Comparison of ENCODE assay signal across 8 mouse cellular contexts in the genomic region with DNA sequence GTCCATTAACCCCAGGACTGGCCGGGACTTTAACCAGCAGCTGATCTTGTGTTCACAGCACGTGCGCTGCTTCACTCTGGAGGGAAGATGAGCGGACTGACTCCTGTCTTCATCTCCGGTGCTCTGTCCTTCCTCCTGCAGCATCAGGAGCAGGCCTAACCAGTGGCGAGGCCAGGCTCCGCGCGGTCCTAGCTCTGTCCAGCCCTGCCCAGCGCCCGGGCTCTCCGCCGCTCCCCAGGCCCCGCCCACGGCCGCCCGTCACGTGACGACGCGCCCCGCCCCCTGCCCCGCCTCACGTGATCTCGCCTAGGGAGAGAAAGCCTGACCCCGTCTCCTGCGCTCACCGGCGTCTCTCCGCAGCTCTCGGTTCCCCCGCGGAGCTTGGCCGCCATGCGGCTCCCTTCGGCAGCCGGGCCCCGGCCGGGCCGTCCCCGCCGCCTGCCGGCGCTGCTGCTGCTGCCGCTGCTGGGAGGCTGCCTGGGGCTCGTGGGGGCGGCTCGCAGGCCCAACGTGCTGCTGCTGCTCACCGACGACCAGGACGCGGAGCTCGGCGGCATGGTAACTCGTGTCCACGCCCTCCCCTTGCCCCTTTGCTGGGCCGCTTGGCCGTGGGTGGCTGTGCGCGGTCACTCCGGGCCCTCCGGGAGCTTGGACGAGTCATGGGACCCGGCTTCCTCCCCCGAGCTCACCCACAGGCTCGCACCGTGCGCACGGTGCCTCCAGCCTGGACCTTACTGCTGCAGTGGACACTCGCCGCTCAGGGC. TPM values are rescaled to one million over a fixed set of nuclear protein-coding genes. Genes with fewer than 3 reads are reported as not detected.
DNase-seq lines count a peak whose midpoint lies in the region; ATAC-seq lines count a peak whose summit lies in the region.

TSS of gene Gns (plus strand) at position 290 of the 764 bp plus-strand sequence.

- peak within 1 kb of the TSS; percentile 97 for H3K4me3 ChIP-seq in embryonic facial prominence, embryonic 11.5 days (ENCODE audit: low read depth, low read length)
- H3K4me3 ChIP-seq in midbrain, embryonic 11.5 days (ENCODE audit: low read depth, low read length) = peak within 1 kb of the TSS; percentile 94

- intact Hi-C loops in left cerebral cortex, postnatal 4 days (cut with DNase I) = no loop called here

- ATAC-seq in embryonic facial prominence, embryonic 11.5 days (replicated peaks; ENCODE audit: insufficient number of reproducible peaks, low FRiP score, low TSS enrichment, low read depth) = peak; percentile 99
- ATAC-seq in granulocyte monocyte progenitor cell, adult 5-6 weeks (replicated peaks; ENCODE audit: poor library complexity, severe bottlenecking) = peak; percentile 45
- peak; percentile 99 for ATAC-seq in midbrain, embryonic 11.5 days (ENCODE audit: low FRiP score)

- H3K9ac ChIP-seq in embryonic facial prominence, embryonic 11.5 days (replicated peaks; ENCODE audit: low read length) = peak within 1 kb of the TSS; percentile 85
- peak within 1 kb of the TSS; percentile 90 for H3K9ac ChIP-seq in midbrain, embryonic 11.5 days (ENCODE audit: low read length)

- DNase-seq in adrenal gland, postnatal 14 days = peak; percentile 97
- DNase-seq in embryonic facial prominence, embryonic 11.5 days (ENCODE audit: low spot score) = peak; percentile 93
- peak; percentile 88 for DNase-seq in kidney, adult 11 months
- DNase-seq in left cerebral cortex, postnatal 4 days = peak; percentile 96
- peak; percentile 100 for DNase-seq in midbrain, embryonic 11.5 days (ENCODE audit: low spot score, missing footprints)
- peak; percentile 93 for DNase-seq in right cerebral cortex, postnatal 4 days
- DNase-seq in yolk sac, embryonic 10.5 days (ENCODE audit: low spot score) = peak; percentile 98

- no peaks in the 10 kb centered on the region for H3K9me3 ChIP-seq in embryonic facial prominence, embryonic 11.5 days (replicated peaks; ENCODE audit: control insufficient read depth, low read length)
- no peaks in the 10 kb centered on the region for H3K9me3 ChIP-seq in midbrain, embryonic 11.5 days (ENCODE audit: control insufficient read depth, low read length)

- WGBS in embryonic facial prominence, embryonic 11.5 days = 0% methylated on average over 60 of the region's 72 CpGs
- under 1% methylated on average over 69 of the region's 72 CpGs for WGBS in midbrain, embryonic 11.5 days

- no peaks in the 10 kb centered on the region for H3K36me3 ChIP-seq in embryonic facial prominence, embryonic 11.5 days (replicated peaks; ENCODE audit: control insufficient read depth, insufficient read depth, low read depth, low read length)
- H3K36me3 ChIP-seq in midbrain, embryonic 11.5 days (ENCODE audit: control insufficient read depth, insufficient read depth, low read length) = no peaks in the 10 kb centered on the region

- H3K27ac ChIP-seq in embryonic facial prominence, embryonic 11.5 days (replicated peaks; ENCODE audit: low read depth, low read length) = no peak within 1 kb of the TSS
- no peak within 1 kb of the TSS for H3K27ac ChIP-seq in midbrain, embryonic 11.5 days (ENCODE audit: low read depth, low read length)

- H3K4me2 ChIP-seq in embryonic facial prominence, embryonic 11.5 days (ENCODE audit: low read depth, low read length) = peak within 1 kb of the TSS; percentile 93
- peak within 1 kb of the TSS; percentile 87 for H3K4me2 ChIP-seq in midbrain, embryonic 11.5 days

- H3K4me1 ChIP-seq in embryonic facial prominence, embryonic 11.5 days (ENCODE audit: control insufficient read depth, insufficient read depth, low read length) = peaks cover 3% of the 10 kb centered on the region; the same call in 1 of the 2 replicates
- H3K4me1 ChIP-seq in midbrain, embryonic 11.5 days (ENCODE audit: control insufficient read depth, insufficient read depth, low read length) = peaks cover 8% of the 10 kb centered on the region

- H3K27me3 ChIP-seq in embryonic facial prominence, embryonic 11.5 days (ENCODE audit: control insufficient read depth, insufficient read depth, low read length) = no peaks in the 10 kb centered on the region
- no peaks in the 10 kb centered on the region for H3K27me3 ChIP-seq in midbrain, embryonic 11.5 days (ENCODE audit: control insufficient read depth, insufficient read depth, low read length)

RNA-seq across cellular contexts. Expression of gene Gns, which starts in this region (rescaled TPM):
- 126 and 138 TPM in 2 replicates for total RNA-seq in adrenal gland, postnatal 14 days (2021)
- polyA plus RNA-seq in embryonic facial prominence, embryonic 11.5 days (2014; fragmentation: Nextera tagmentation; extraction: Ambion mirVana) = 45.3 and 46.6 TPM in 2 replicates
- total RNA-seq in granulocyte monocyte progenitor cell, adult 5-6 weeks (2014; fragmentation: Nextera tagmentation) = 13.6 and 15.6 TPM in 2 replicates
- total RNA-seq in granulocyte monocyte progenitor cell, adult 5-6 weeks (2017) = 7.1 and 9.4 TPM in 2 replicates
- total RNA-seq in left cerebral cortex, postnatal 4 days (2021) = 10 to 100 TPM; 61.0 to 67.6 TPM
- polyA plus RNA-seq in midbrain, embryonic 11.5 days (2014; fragmentation: Nextera tagmentation; extraction: Ambion mirVana) = 35.9 and 37.3 TPM in 2 replicates

Comparison
In these comparisons a context has a peak if more than half of its experiments do, and no peak if none do; other contexts are left out.
1. ATAC-seq: peak in every context shown above with its lines; median percentile 99 in embryonic facial prominence, embryonic 11.5 days; 99 in midbrain, embryonic 11.5 days; 45 in granulocyte monocyte progenitor cell, adult 5-6 weeks.